Mouse (Mus musculus) liver, adult (tissue): ENCODE measurements around the gene Cog2.

Experiments used
- GATA4 ChIP-seq: IDR thresholded peaks from 2 replicates; pipeline ENCODE4 v1.6.1; 2014; ENCODE audit warnings: mild to moderate bottlenecking, low read length; ENCODE audit not compliant: insufficient replicate concordance

Gene Cog2

DNA sequence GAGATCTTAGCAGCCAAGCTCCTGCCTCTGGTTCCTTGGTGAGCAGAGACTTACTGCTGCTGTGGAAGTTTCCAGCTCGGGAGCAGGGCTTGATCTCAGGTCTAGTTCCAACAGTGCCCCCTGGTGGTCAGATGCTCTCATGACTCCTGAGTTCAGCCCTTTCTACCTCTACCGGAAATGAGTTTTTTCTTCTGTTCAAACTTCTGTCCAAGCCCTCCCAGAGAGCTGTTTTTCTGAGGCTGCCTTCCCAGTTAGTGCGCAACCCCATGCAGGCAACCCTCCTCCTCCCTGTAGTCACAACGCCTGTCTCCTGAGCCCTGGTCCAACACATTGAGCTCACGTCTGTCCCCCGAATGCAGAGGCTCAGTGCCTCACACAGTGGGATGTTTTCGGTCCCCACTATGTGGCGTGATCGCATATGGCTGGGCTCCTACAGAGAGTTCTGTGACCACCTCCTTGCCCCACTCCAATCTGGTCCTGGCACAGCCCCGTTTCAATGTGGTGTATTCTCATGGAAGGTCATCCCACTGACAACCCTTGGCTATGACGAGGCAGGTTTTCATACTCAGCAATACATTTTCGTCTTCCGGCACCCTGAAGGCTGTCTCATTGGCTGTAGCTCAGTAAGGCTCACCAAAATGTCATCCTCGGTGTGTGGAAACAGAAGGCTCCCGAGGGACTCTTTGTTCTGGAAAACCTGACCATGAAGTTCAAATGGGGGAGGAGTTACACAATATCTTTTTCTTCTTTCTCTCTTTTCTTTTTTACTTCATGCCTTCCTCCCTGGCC, 53.2 kb downstream of the Cog2 start:
- no peak for TF ChIP-seq GATA4

- TF ChIP-seq GATA4: no peak
These were observed 55.2 kb downstream of the Cog2 start, which contains the start of gene Capn9 for GRCm38 (mm10) chr8:124575811-124576210. Gene Capn9 (plus strand): TSS chr8:124576111.

- TF ChIP-seq GATA4: no peak
These were observed 56.2 kb downstream of the Cog2 start for GRCm38 (mm10) chr8:124576751-124577150.

DNA sequence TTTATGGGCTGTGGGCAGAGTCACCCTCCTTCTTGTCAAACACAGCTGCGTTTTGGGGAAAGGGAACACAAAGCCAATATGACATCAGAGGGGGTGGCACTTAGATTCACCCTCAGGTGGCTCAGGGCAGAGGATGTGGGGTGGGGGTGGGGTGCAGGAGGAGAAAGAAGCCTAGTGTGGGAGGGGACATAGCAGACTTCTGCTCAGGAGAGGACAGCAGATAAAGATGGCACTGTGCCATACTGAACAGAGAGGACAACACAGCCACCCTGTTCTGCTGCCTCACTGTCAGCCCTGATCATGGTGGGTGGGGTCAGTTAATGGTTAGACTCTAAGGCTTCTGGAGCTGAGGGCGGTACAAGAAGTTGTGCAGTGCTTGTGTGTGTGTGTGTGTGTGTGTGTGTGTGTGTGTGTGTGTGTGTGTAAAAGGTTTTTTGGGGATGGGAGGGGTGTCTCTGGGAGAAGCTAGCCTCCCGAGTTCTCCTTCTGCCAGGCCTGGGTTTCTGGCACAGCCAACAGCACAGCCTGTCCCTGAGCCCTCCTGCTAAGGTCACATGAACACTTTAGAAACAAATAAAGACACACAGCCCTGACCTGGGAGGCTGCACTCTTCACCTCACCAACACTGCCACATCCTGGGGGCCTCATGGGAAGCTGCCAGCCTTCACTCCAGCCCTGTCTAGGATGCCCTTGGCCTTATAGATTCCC, 65.3 kb downstream of the Cog2 start:
- no peak for TF ChIP-seq GATA4

GRCm38 (mm10) chr8:124586556-124586955, 66.0 kb downstream of the Cog2 start:
- no peak for TF ChIP-seq GATA4

DNA sequence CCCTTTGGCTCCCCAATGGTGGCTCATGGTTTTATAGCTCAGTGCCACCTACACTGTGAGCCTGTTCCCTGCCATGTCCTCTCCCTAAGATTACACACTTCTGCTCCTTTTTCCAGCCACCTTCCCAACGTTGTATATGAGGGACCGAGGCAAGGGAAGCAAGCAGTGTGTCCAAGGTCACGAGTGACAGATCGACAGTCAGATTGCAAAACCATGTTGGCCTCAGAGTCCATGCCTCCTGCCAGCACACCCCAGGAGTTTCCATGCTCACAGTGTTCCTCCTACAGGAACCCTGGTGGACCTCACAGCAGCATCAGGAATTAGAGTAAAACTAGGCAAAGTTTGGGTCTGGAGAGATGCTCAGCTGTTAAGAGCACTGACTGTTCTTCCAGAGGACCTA, 68.8 kb downstream of the Cog2 start:
- no peak for TF ChIP-seq GATA4
